Mouse (Mus musculus): ENCODE results near the gene Nck2. TPM values are rescaled to one million over a fixed set of nuclear protein-coding genes. Genes with fewer than 3 reads are reported as not detected.

Gene Nck2
- polyA plus RNA-seq, 1 experiment from 2014 or later, result 35.0 TPM

GRCm38 (mm10) chr1:43474535-43475409, 30.4 kb downstream of the Nck2 start:
- H3K27me3 ChIP-seq (ENCODE audit: low read depth, poor library complexity, severe bottlenecking), result no peaks in the 10 kb centered on the region
- no peak for DNase-seq (ENCODE audit: low spot score)
- 90% methylated on average over 6 of the region's 6 CpGs for WGBS
- peaks cover 16% of the 10 kb centered on the region for H3K4me1 ChIP-seq
- H3K9me3 ChIP-seq (replicated peaks), result no peaks in the 10 kb centered on the region
- no peak overlapping the region for H3K4me3 ChIP-seq
- 0 out of 2 replicates have a peak, but pooled peaks cover 4% of the 10 kb centered on the region for H3K36me3 ChIP-seq
- H3K27ac ChIP-seq (replicated peaks), result 0 out of 2 replicates have a peak overlapping the region, but pooled peaks have one; percentile 17

DNA sequence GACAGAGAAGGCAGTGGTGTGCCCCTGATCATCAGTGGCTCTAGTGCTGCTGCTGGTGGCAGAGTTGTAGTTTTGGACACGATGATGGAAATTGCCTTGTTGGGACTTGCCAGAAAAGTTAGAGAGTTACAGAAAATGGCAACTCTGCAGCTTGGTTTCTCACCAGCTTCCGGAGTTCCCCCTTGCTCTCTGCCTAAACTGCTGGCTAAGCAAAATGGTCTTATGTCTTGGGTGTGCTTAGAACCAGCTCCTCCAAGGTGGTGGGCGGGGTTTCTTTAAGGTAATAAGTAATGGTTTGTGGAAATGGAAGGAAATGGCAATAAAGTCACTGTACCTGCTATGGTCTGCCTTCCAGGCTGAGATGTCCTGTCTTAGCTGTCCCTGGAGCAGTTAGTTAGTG, 33.6 kb downstream of the Nck2 start:
- Histone ChIP-seq H3K4me3 (no peak overlapping the region), H3K4me1 (peaks cover 14% of the 10 kb centered on the region), H3K36me3 (0 out of 2 replicates have a peak, but pooled peaks cover 4% of the 10 kb centered on the region), H3K9me3 (replicated peaks) (no peaks in the 10 kb centered on the region), H3K27me3 (ENCODE audit: low read depth, poor library complexity, severe bottlenecking) (no peaks in the 10 kb centered on the region), H3K27ac (replicated peaks) (no peak overlapping the region)
- DNase-seq (ENCODE audit: low spot score), result no peak
- 88% methylated on average over 3 of the region's 3 CpGs for WGBS

DNA sequence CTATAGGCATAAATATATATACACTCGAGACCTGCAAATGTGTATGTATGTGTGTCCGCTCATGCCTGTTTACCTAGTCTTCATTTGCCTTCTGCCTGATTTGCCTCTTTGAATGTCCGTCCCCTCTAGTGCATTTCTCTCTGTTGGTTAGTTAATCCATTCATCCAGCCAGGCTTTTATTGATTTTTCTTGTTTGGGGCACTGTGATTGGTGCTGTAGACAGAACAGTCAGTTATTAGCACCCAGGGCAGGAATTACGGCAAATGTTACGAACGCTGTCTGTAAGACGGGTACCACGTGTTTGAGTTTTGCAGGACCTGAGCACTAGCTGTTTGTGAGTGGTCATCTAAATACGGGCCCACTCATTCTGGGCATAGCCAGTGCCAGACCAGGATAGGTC, 40.8 kb downstream of the Nck2 start:
- DNase-seq (ENCODE audit: low spot score), result no peak
- Histone ChIP-seq H3K27me3 (ENCODE audit: low read depth, poor library complexity, severe bottlenecking) (no peaks in the 10 kb centered on the region), H3K4me1 (peaks cover 36% of the 10 kb centered on the region), H3K36me3 (no peaks in the 10 kb centered on the region), H3K9me3 (replicated peaks) (no peaks in the 10 kb centered on the region), H3K4me3 (no peak overlapping the region), H3K27ac (replicated peaks) (no peak overlapping the region)
- 86% methylated on average over 9 of the region's 9 CpGs for WGBS

DNA sequence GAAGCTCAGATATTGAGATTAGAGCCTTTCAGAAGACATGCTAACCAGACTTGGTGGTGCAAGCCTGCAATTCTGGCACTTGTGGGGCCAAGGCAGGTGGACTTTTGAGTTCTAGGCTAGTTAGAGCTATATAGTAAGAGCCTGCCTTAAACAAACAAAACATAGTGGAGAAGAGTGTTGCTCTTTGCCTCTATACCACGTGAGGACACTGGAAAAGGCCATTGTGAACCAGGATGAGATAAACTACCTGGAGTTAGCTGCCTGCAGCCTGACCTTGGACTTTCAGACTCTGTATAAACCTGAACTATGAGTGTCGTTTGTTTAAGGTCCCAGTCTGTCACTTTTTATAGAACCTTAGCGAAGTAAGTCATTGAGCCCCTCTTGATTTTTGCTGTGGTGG, 42.1 kb downstream of the Nck2 start:
- Histone ChIP-seq H3K27ac (replicated peaks) (no peak overlapping the region), H3K4me3 (no peak overlapping the region), H3K4me1 (peaks cover 36% of the 10 kb centered on the region), H3K36me3 (peaks cover under 1% of the 10 kb centered on the region; the same call in 1 of the 2 replicates), H3K9me3 (replicated peaks) (no peaks in the 10 kb centered on the region), H3K27me3 (ENCODE audit: low read depth, poor library complexity, severe bottlenecking) (no peaks in the 10 kb centered on the region)
- no peak for DNase-seq (ENCODE audit: low spot score)
- 89% methylated on average over 3 of the region's 3 CpGs for WGBS

GRCm38 (mm10) chr1:43486956-43487722, 42.8 kb downstream of the Nck2 start:
- Histone ChIP-seq H3K27me3 (ENCODE audit: low read depth, poor library complexity, severe bottlenecking) (no peaks in the 10 kb centered on the region), H3K4me3 (no peak overlapping the region), H3K36me3 (peaks cover 4% of the 10 kb centered on the region; the same call in 1 of the 2 replicates), H3K27ac (replicated peaks) (no peak overlapping the region), H3K9me3 (replicated peaks) (no peaks in the 10 kb centered on the region), H3K4me1 (peaks cover 36% of the 10 kb centered on the region)
- 58% methylated on average over 3 of the region's 3 CpGs for WGBS
- no peak for DNase-seq (ENCODE audit: low spot score)

DNA sequence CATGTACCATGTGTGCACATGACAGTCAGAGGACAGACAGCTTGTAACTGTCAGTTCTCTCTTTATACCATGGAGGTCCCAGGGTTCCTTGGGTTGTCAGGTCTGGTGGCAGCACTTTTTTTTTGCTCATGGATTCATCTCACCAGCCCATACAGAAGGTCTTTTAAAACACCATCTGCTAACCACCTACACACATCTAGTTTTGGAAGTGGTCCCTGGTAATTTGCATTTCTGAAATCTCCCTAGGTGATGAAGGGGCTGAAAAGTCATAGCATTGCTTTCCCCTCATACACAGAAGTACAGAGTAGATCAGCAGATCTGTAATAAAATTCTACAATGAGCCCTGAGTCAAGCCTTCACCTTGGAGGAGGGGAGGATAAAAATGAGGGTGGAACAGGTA, 44.9 kb downstream of the Nck2 start:
- Histone ChIP-seq H3K27me3 (ENCODE audit: low read depth, poor library complexity, severe bottlenecking) (no peaks in the 10 kb centered on the region), H3K4me1 (peaks cover 36% of the 10 kb centered on the region), H3K9me3 (replicated peaks) (no peaks in the 10 kb centered on the region), H3K36me3 (peaks cover 4% of the 10 kb centered on the region; the same call in 1 of the 2 replicates), H3K4me3 (no peak overlapping the region), H3K27ac (replicated peaks) (no peak overlapping the region)
- DNase-seq (ENCODE audit: low spot score), result no peak

- DNase-seq (ENCODE audit: low spot score), result no peak
- no peaks in the 10 kb centered on the region for H3K27me3 ChIP-seq (ENCODE audit: low read depth, poor library complexity, severe bottlenecking)
- H3K36me3 ChIP-seq, result peaks cover 4% of the 10 kb centered on the region; the same call in 1 of the 2 replicates
- H3K9me3 ChIP-seq (replicated peaks), result no peaks in the 10 kb centered on the region
- no peak overlapping the region for H3K4me3 ChIP-seq
- 95% methylated on average over 8 of the region's 8 CpGs for WGBS
- H3K4me1 ChIP-seq, result peaks cover 12% of the 10 kb centered on the region
- H3K27ac ChIP-seq (replicated peaks), result no peak overlapping the region
Measured at GRCm38 (mm10) chr1:43491506-43492269, 47.3 kb downstream of the Nck2 start.

- H3K4me3 ChIP-seq, result no peak overlapping the region
- peaks cover 4% of the 10 kb centered on the region; the same call in 1 of the 2 replicates for H3K36me3 ChIP-seq
- no peaks in the 10 kb centered on the region for H3K27me3 ChIP-seq (ENCODE audit: low read depth, poor library complexity, severe bottlenecking)
- WGBS, result 94% methylated on average over 3 of the region's 3 CpGs
- DNase-seq (ENCODE audit: low spot score), result no peak
- peaks cover 10% of the 10 kb centered on the region for H3K4me1 ChIP-seq
- H3K27ac ChIP-seq (replicated peaks), result no peak overlapping the region
- H3K9me3 ChIP-seq (replicated peaks), result no peaks in the 10 kb centered on the region
Measured at GRCm38 (mm10) chr1:43492803-43493437, 48.5 kb downstream of the Nck2 start.

- Histone ChIP-seq H3K9me3 (replicated peaks) (no peaks in the 10 kb centered on the region), H3K4me1 (peaks cover 14% of the 10 kb centered on the region), H3K4me3 (no peak overlapping the region), H3K27ac (replicated peaks) (no peak overlapping the region), H3K36me3 (peaks cover 4% of the 10 kb centered on the region; the same call in 1 of the 2 replicates), H3K27me3 (ENCODE audit: low read depth, poor library complexity, severe bottlenecking) (no peaks in the 10 kb centered on the region)
- DNase-seq (ENCODE audit: low spot score), result no peak
- 87% methylated on average over 4 of the region's 4 CpGs for WGBS
Measured at GRCm38 (mm10) chr1:43496051-43496450, 51.7 kb downstream of the Nck2 start.

DNA sequence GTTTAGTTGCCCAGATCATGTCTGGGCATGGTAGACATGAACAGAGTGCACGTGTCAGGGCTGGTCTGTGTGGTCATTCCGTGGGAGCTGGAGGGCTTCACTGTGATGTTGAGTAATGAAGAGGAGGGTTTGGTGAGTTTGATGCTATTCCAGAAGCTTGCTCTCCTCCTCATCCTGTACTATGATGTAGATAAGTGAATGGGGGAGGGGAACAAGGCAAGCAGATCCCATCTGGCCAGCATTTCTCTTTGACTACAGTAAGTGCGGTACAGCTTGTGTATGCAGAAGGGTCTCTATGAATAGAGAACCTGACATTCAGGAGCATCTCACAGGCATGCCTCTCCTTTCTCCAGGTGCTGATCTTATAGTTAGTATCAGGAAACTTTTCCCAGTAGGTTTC, 52.6 kb downstream of the Nck2 start:
- no peak for DNase-seq (ENCODE audit: low spot score)
- no peak overlapping the region for H3K27ac ChIP-seq (replicated peaks)
- 95% methylated on average over 3 of the region's 3 CpGs for WGBS
- H3K9me3 ChIP-seq (replicated peaks), result no peaks in the 10 kb centered on the region
- H3K4me3 ChIP-seq, result no peak overlapping the region
- H3K36me3 ChIP-seq, result no peaks in the 10 kb centered on the region
- no peaks in the 10 kb centered on the region for H3K27me3 ChIP-seq (ENCODE audit: low read depth, poor library complexity, severe bottlenecking)
- peaks cover 17% of the 10 kb centered on the region for H3K4me1 ChIP-seq

DNA sequence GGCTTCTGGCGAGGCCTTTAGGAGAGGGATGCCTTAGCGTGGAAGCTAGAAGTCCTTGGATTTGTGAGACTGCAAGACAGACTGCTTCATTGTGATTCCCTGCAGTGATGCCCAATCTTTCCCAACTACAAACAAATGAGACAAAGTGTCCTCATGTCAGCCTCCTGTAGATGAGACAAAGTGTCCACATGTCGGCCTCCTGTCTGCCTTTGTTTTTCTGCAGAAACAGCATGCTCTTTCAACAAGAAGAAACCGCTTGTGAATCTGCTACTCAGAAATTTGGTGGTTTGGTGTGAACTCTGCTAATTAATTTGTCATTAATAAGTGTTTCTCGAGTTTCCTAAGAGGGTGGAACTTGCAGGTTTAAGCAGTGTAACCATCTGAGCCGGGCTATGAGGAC, 53.6 kb downstream of the Nck2 start:
- H3K27me3 ChIP-seq (ENCODE audit: low read depth, poor library complexity, severe bottlenecking), result no peaks in the 10 kb centered on the region
- WGBS, result 82% methylated on average over 6 of the region's 6 CpGs
- H3K27ac ChIP-seq (replicated peaks), result peak overlapping the region; percentile 39
- H3K4me3 ChIP-seq, result no peak overlapping the region
- no peak for DNase-seq (ENCODE audit: low spot score)
- peaks cover 23% of the 10 kb centered on the region for H3K4me1 ChIP-seq
- no peaks in the 10 kb centered on the region for H3K9me3 ChIP-seq (replicated peaks)
- no peaks in the 10 kb centered on the region for H3K36me3 ChIP-seq

DNA sequence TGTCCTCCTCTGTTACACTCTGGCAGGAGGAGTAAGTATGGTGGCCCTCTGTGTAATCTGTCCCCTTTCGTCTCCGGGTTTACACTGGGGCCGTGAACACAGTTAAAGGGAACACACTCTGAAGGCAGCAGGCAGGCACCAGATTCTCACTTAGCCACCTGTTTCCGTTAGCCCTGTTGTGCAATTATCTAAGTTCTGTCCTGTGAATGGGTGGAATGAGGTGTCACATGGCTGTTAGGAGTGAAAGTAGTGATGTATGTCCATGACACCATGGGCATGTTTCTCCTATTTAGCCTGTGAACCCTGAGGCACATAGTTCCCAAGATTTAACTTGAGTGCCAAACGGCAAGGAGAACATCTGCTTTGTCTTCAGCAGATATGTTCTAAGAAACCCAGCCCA, 55.7 kb downstream of the Nck2 start:
- no peak for DNase-seq (ENCODE audit: low spot score)
- Histone ChIP-seq H3K4me1 (peaks cover 34% of the 10 kb centered on the region), H3K27ac (replicated peaks) (no peak overlapping the region), H3K4me3 (no peak overlapping the region), H3K9me3 (replicated peaks) (no peaks in the 10 kb centered on the region), H3K27me3 (ENCODE audit: low read depth, poor library complexity, severe bottlenecking) (no peaks in the 10 kb centered on the region), H3K36me3 (no peaks in the 10 kb centered on the region)
- 89% methylated on average over 5 of the region's 5 CpGs for WGBS

All from midbrain, embryonic 10.5 days (tissue).